Mouse (Mus musculus): ENCODE measurements around the gene Map7d1.

DNA sequence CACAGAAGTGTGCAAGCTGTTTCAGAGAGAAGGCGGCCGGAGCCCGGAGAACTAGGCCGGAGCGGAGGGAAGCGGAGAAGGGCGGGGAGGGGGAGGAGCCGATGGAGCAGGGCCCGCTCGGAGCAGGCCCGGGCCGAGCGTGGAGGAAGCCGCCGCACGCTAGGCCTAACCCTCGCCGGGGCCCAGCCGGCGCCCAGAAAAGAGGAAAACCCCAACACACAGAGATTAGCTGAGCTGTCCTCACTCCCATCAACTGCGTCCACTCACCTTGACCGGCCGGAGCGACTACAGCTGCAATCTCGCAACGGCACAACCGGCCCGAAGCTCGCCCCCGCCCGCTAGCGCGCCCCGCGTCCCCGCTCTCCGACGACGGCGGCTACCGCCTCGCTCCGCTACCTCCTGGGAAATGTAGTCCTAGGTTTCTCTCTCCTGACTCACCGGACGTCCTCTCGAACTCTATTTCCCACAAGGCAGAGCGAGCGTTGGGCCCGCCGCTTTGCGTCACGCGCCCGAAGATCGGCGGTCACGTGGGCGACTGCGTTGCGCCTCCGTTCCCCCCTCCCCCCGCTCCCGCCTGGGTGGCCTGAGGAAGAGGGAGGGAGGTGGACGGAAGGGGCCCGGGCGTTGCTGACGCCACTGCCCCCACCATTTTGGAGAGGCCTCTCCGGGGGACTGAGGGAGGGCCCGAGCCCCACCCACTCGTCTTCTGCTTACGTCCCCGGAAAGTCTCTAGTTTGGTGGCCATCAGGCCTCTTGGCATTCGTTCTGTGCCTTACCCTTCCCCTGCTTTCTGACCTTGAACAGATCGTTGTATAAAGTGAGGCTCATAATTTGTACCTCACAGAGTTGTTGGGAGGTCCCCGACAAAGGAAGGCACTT lies 53.6 kb downstream of the Map7d1 start, which contains the start of gene Thrap3:
- no peak for TF ChIP-seq CTCF (IDR thresholded peaks at IDR 0.05; ENCODE audit: borderline replicate concordance, insufficient read depth, low read length)
- TF ChIP-seq POLR2A (IDR thresholded peaks at IDR 0.05; ENCODE audit: low read depth, low read length) = peak; percentile 89
